Mouse (Mus musculus) cerebellum, adult 9-11 months (tissue): ENCODE results near the gene Ulk1.

Experiments used
- DNase-seq: peaks from one replicate; pipeline ENCODE4 v3.0.0; 2022

Ulk1 gene

GRCm38 (mm10) chr5:110804012-110804743, 5.7 kb downstream of the Ulk1 start:
- DNase-seq: peak; percentile 36

DNA sequence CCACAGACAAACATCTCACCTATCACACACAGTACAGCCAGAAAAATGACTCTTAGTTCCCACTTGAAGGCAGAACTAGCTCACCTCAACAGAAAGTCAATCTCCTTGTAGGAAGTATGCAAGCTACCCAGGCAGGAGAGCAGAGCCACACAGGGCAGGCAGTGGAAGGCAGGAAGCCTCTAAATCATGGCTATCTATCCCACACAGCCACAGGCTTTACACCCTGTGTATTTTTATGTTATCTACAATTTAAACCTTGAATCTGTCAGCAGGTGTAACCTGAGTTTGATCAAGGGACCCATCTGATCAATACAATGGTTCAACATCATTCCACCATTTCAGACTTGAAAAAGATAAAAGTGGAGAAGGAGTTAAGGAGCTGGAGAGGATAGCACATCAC, 7.1 kb downstream of the Ulk1 start:
- no peak for DNase-seq

DNA sequence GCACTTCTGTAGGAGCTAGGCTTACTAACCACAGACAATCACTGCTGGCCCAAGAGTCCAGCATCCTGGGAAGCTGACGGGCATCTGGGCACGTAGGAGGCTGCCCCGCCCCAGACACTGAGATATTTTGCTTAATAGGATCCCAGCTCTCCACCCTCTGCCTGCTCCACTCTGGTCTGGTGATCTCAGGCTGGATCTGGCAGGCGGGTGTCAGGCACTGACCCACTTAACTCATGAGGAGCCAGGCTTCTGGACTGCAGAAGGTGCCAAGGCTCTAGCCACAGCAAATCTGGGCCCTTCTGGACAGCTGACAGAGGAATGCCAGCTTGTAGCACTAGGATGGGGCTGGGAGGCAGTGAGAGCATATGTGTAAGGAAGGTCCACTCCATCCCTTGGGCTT, 7.7 kb downstream of the Ulk1 start:
- peak; percentile 97 for DNase-seq

DNA sequence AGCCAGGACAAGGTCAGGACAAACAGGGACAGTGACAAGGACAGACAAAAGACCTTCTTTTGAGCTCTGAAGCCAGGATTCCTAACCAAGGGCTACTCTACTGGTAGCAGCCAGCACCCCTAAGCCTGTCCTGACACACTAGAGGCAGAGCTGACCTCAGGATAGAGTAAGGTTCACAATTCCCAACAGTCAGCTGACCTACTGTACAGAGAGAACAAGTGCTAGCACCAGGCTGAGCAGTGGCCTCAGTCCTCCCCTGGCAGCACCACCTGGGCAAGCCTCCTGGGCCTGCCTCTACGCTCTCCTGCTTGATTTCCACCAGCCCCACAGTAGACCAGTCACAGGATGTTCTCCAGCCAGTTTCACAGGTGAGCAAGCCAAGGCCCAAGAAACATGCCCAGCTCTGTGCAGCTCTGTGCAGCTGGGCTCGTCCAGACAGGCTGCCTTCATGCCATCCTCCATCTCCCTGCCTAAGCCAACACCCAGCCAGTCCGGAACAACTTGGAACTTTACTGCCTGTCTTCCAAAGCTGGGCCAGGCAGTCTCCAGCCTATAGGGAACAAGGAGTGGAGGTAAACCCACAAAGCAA, 8.8 kb downstream of the Ulk1 start:
- peak; percentile 67 for DNase-seq

- peak; percentile 61 for DNase-seq
Observed at GRCm38 (mm10) chr5:110797696-110798095, 12.2 kb downstream of the Ulk1 start.

- peak; percentile 54 for DNase-seq
Observed at GRCm38 (mm10) chr5:110794363-110794762, 15.5 kb downstream of the Ulk1 start.

- DNase-seq: peak; percentile 63
Observed at GRCm38 (mm10) chr5:110788684-110789083, 21.2 kb downstream of the Ulk1 start.

DNA sequence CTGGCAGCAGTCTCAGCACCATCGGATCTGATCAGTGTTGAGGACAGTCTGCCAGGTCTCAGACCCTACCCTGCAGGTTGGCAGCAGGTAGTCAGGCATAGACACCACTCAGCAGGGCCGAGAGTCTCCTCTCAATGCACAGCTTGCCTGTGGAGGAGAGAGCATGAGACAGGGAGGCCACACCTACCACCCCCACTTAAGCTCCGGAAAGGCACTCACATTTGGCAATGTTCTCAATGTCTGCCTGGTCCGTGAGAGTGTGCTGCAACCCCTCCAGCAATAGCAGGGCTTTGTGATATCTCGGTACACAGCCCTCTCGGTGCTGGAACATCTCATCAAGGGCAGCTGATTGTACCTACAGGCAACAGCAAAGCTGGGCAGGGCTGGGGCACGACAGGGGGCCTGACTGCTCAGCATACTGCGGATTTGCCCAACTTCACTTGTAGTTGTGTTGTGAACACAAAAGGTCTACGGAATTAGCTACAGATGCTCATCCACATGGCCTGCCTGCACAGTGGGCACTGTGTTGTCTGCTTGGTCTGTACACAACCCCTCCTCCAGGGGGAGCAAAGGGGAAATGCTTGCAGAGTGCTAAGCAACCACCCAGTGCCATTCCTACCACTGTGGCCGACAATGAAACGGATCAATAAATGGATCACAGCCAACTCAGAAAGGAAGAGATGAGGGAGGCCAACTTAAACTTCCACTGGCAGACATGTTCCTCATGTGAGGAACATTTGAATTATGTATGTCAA, 23.6 kb downstream of the Ulk1 start:
- peak; percentile 69 for DNase-seq

GRCm38 (mm10) chr5:110783150-110783549, 26.7 kb downstream of the Ulk1 start:
- DNase-seq: no peak

DNA sequence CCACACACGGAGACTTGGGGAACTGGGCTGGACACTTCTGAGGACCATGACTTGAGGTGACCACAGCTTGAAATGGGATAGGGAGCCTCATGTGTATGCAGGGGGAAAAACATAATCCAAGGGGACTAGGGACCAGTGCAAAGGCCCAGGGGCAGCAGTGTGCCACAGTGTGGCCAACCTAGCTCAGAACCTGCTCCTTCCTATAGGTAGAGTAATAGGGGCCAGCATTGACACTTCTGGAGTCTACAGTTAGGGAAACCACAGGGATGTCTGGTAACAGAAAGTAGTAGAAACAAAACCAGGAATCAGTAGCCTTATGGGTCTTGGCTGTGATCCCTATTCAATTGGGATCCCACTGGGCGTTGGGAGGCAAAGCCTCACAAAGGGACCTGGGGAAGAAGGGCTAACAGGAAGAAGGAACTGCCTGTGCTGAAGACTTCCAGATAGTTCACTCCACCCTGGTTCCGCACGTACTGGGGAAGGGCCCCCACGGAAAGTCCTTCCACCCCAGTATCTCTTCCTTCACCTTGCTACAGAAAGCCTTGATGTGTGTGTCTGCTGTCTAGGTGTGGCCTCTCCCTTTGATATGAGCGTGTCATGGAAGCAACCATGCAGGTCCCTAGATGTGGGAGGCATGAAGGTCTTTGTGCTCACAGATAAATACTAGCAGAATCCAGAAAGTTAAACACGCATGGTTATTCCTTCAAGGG, 28.2 kb downstream of the Ulk1 start:
- peak; percentile 48 for DNase-seq

DNA sequence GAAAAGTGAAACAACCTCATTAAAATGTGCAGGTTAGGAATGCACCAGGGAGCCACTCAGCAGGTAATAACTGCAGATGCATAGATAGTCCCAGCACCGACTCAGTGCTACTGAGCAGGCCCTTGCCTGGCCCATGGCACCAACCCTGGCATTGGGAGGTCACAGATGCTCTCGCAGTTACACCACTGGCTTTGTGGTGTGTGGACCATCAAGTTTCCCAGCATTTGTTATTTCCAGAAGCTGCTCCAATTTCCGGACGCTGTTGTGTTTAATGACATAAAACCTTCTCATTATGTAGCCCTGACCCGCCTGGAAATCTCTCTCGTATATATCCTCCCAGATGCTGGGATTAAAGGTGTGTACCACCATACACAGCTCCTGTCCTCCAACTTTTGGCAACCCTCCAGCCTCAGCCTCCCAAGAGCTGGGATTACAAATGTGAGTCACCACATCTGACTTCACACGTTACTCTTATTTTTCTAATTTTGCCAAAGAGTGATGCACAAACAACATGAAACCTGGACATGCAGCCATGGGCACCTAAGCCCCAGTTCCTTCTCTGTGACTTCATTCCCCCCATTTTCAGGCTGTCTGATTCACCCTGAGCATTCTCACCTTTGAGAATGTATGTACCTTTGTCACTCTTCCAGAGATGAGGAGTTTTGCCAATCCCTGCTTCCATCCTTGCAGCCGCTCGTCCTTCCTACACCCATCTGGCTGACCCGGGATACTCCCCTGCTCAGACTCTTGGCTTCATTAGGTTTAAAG, 29.0 kb downstream of the Ulk1 start:
- peak; percentile 68 for DNase-seq

DNA sequence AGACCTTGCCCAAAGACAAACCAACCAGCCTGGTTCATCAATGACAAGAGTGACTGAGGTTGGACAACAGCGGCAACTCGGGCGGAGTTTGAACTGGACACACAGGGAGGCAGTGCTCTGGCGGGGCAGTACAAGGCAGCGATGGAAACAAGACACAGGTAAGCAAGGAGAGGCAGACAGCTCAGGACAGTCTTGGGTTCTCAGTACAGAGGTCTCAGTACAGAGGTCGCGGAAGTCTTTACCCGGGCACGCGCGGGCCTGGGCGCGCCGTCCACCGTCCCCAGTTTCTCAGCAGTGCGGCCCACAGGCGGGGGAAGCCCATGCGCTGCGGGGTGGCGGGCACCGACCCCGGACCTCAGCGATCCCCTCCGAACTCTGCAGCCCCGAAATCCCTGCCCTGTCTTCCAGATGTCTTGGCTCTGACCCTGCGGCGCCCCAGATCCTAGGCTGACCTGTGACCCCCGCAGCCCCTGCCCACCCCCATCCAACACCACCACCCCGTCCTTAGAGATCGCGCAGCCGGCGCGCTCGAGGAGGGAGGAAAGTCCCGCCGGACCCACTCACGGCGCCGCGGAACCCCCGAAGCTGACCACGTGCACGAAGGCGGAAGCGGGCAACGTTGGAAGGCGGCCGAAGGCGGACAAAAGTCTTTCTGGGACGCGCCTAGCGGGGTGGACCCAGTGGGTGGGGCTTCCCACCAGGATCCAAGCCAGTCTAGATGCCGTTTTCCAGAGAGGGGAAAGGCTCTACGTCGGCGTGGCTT, 29.7 kb downstream of the Ulk1 start, which contains the start of gene Pus1:
Gene Pus1, minus strand, starts transcription at position 662 of the 763 bp plus-strand sequence.
- peak; percentile 92 for DNase-seq

DNA sequence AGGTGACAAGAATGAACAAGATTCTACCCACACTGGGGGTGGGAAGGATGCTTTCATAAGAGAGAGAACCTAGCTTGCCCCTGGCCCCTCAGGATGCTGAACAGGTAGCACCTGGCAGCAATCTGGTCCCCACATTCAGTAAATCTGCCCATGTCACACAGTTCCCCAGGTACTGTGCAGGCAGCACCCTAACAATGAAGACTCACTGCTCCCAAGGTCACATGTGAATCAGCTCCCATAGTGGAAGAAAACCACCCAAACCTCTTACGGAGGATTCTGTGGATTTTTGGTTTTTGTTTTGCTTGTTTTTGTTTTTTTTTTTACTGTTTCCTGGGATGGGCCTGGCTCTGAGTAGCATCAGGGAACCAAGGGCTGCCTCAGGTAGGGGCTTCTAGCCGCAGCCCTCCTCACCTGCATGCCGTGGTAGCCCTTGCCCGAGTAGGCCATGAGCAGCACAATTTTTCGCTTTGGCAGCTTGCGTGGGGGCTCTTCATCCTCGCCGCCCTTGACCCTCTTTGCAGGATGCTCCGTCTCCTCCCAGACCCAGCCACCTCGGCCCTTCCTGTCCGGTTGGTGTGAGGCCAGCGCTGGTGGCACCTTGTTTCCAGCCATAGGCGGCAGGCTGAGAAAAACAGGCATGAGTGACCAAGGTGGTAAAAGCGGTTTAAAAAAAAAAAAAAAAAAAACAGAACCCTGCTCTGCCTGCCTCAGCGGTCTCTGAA, 30.5 kb downstream of the Ulk1 start:
- DNase-seq: peak; percentile 52

- peak; percentile 37 for DNase-seq
Observed at GRCm38 (mm10) chr5:110778263-110778662, 31.6 kb downstream of the Ulk1 start.

- DNase-seq: no peak
Observed at GRCm38 (mm10) chr5:110776141-110776540, 33.8 kb downstream of the Ulk1 start.

DNA sequence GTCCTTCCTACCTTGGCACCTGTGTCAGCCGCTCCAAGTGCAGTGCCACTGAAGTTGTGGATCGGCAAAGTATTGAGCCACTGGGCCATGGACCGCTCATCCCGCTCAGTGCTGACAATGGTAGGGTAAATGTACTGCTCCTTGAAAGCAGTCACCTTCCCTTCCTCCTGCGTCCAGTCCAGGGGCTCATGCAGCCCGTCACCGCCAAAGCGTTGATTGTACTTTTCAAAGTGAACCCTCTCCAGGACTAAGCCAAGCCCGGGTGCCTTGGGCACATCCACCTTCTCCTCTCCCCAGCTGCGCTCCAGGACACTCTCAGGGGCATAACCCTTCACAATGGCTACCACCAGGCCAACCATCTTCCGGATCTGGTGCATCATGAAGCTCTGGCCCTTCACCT, 35.4 kb downstream of the Ulk1 start:
- DNase-seq: peak; percentile 46

GRCm38 (mm10) chr5:110772945-110773344, 37.0 kb downstream of the Ulk1 start:
- peak; percentile 42 for DNase-seq

- DNase-seq: peak; percentile 100
Observed at GRCm38 (mm10) chr5:110770448-110771158, 39.3 kb downstream of the Ulk1 start, which contains the start of gene Ep400. Gene Ep400 (minus strand): TSS chr5:110770717.

DNA sequence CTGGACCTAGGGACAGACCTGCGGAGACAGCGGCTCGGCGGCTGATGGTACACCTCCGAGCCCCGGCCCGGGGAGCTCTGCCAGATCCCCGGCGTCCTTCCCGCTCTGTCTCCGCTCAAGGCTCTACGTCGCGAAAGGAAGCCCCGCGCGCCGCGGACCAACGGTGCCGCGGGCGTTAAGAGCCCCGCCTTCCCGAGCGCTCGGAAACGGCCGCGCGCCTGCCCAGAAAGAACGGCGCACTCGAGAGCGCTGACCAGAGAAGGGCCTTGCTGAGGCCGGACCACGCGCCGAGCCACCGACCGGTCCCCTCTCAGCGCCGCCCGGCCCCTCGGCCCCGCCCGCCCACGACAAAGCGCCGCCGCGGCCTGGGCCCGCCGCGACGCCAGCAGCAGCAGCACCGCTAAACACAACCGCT, 39.9 kb downstream of the Ulk1 start:
- peak; percentile 81 for DNase-seq

- peak; percentile 40 for DNase-seq
Observed at GRCm38 (mm10) chr5:110769272-110769671, 40.6 kb downstream of the Ulk1 start.
